Mouse (Mus musculus) c-Kit-positive CD71-positive TER-119-negative erythroid progenitor cells, embryonic 14.5 days (primary cell): Measurements from ENCODE around the gene Bmp6.

Source experiments
- DNase-seq: peaks from one replicate; pipeline ENCODE4 v3.0.0-alpha.2; 2013; ENCODE audit warnings: low read depth

Gene Bmp6

GRCm38 (mm10) chr13:38513921-38514320 lies 169.0 kb downstream of the Bmp6 start:
- DNase-seq = no peak

GRCm38 (mm10) chr13:38515431-38515830 lies 170.5 kb downstream of the Bmp6 start:
- no peak for DNase-seq

- DNase-seq = no peak
Measured at GRCm38 (mm10) chr13:38515845-38516244, 170.9 kb downstream of the Bmp6 start.

GRCm38 (mm10) chr13:38516582-38516981 lies 171.7 kb downstream of the Bmp6 start:
- no peak for DNase-seq

GRCm38 (mm10) chr13:38520299-38520698 lies 175.4 kb downstream of the Bmp6 start:
- no peak for DNase-seq

- DNase-seq = no peak
Measured at GRCm38 (mm10) chr13:38522056-38522654, 177.2 kb downstream of the Bmp6 start.

- DNase-seq = no peak
Measured at GRCm38 (mm10) chr13:38523231-38523630, 178.3 kb downstream of the Bmp6 start.

GRCm38 (mm10) chr13:38525261-38525660 lies 180.4 kb downstream of the Bmp6 start:
- DNase-seq = no peak

GRCm38 (mm10) chr13:38526116-38526515 lies 181.2 kb downstream of the Bmp6 start:
- no peak for DNase-seq

- DNase-seq = no peak
Measured at GRCm38 (mm10) chr13:38527041-38527796, 182.3 kb downstream of the Bmp6 start.

GRCm38 (mm10) chr13:38527797-38528650 lies 183.1 kb downstream of the Bmp6 start:
- peak; percentile 62 for DNase-seq

- no peak for DNase-seq
Measured at GRCm38 (mm10) chr13:38528687-38529294, 183.9 kb downstream of the Bmp6 start, which contains the start of gene Txndc5. Txndc5 (minus strand) TSS chr13:38528824.

- DNase-seq = no peak
Measured at GRCm38 (mm10) chr13:38529576-38529975, 184.7 kb downstream of the Bmp6 start.

- no peak for DNase-seq
Measured at GRCm38 (mm10) chr13:38531498-38531897, 186.6 kb downstream of the Bmp6 start.

GRCm38 (mm10) chr13:38533461-38533860 lies 188.6 kb downstream of the Bmp6 start:
- DNase-seq = no peak

GRCm38 (mm10) chr13:38534016-38534415 lies 189.1 kb downstream of the Bmp6 start:
- DNase-seq = no peak

GRCm38 (mm10) chr13:38534731-38535130 lies 189.8 kb downstream of the Bmp6 start:
- no peak for DNase-seq

- no peak for DNase-seq
Measured at GRCm38 (mm10) chr13:38537521-38537920, 192.6 kb downstream of the Bmp6 start.

GRCm38 (mm10) chr13:38539192-38539900 lies 194.4 kb downstream of the Bmp6 start:
- no peak for DNase-seq

GRCm38 (mm10) chr13:38543455-38544125 lies 198.7 kb downstream of the Bmp6 start:
- no peak for DNase-seq
